Mouse (Mus musculus) urinary bladder, adult 2 months (tissue): ENCODE measurements at regions not wholly inside any gene's neighbourhood (a gene's known extent, or its start where the extent isn't known, plus 50 kb on each side); places are given as distances from the start of the nearest gene placed in this dataset.

Source experiments
- DNase-seq: peaks from one replicate; pipeline ENCODE4 v3.0.0; 2022; ENCODE audit warnings: low spot score

DNA sequence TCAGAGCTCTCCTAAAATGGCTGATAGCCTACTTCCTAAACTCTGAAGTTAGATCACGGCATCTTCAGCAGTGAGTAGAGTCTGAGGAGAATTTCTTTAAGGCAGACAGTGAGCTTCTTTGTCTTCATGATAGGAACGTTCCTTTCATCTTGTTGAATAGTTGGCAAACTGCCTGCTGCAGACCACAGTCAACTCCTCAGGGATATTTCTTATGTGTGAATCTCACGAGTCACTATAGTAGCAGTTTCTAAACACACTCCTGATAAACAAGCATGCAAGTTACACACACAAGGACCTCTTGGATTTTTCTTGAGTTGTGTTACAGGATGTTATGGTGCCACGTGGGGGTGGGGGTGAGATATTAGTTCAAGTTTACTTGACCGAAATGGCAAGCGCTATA lies 205.2 kb downstream of the Gm11077 start:
- no peak for DNase-seq

GRCm38 (mm10) chr6:140938025-140938424 lies 208.9 kb downstream of the Gm11077 start:
- DNase-seq: no peak

DNA sequence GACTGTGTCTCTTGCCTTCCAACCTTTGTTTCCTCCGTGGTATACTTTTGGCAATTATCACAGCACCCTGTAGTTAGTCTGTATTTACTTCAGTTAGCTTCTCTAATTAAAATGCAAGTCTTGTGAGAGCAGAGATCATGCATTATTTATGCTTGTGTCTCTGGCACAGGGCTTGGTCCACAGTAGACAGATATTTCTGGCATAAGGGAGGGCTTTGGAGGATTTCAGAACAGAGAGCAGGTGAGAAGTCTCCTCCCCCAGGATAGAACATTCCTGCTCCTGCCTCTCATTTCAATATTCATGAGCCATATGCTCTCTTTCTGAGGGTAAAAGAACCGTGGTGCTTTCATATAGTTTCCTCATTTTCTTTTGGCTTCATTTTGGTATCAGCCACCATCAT lies 217.6 kb downstream of the Gm11077 start:
- no peak for DNase-seq

DNA sequence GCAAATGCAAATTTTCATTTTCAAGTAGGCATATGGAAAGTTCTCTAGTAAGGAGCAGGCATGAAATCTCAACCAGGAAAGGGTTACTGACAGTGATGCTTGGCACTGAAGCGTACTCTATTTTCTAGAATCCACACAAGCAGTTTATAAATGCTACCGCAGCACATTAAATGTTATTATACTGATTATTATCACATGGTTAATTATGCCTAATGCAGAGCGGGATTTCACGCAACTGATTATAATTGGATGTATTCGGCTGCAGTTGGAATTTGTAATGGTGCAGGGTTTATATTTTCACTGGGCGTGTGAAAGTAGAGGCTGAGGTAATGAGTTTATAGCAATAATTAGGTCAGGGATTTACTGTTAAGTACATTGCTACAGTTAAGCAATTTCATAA lies 221.4 kb downstream of the Gm11077 start:
- no peak for DNase-seq

GRCm38 (mm10) chr6:140953256-140953655 lies 224.2 kb downstream of the Gm11077 start:
- no peak for DNase-seq

DNA sequence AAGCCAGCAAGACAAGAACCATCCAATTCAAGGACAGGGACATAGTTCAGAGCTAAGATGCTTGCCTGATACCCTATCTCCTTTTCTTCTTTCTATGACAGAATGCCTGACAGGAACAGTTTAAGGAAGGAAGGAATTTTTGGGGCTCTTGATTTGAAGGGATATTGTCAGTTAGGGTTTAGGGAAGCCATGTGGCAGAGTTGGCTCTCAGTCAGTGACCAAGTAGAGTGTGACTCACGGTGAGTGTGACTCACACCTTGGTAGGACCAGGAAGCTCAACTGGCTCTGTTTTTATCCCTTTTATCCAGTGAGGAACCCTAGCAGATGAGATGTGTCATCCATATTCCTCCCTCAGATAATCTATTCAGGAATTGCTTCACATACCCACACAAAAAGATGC lies 224.6 kb downstream of the Gm11077 start:
- no peak for DNase-seq

GRCm38 (mm10) chr6:140955751-140956521 lies 226.9 kb downstream of the Gm11077 start:
- no peak for DNase-seq

- DNase-seq: no peak
Observed at GRCm38 (mm10) chr6:140956522-140956863, 227.4 kb downstream of the Gm11077 start.

GRCm38 (mm10) chr6:140961987-140962386 lies 232.9 kb downstream of the Gm11077 start:
- DNase-seq: no peak

- no peak for DNase-seq
Observed at GRCm38 (mm10) chr6:140962563-140962962, 233.5 kb downstream of the Gm11077 start.

- no peak for DNase-seq
Observed at GRCm38 (mm10) chr6:140973732-140974131, 244.6 kb downstream of the Gm11077 start.

DNA sequence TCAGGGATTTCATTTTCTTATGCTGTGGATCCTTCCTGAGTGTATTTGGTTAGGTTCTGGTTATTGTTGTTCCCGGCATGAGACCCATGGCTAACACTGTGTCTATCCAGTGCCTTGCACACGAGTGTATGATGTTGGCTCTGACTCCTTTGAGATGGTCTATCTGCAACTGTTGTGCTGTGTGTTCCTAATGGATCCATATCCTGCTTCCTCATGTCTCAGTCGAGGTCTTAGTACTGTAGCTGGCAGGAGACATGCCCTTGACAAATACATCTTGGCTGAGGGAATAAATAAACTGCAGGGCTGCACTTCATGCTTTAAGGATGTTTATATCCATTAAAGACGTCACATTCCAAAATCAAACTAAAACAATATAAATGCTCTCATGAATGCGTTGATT lies 247.9 kb downstream of the Gm11077 start:
- DNase-seq: no peak

DNA sequence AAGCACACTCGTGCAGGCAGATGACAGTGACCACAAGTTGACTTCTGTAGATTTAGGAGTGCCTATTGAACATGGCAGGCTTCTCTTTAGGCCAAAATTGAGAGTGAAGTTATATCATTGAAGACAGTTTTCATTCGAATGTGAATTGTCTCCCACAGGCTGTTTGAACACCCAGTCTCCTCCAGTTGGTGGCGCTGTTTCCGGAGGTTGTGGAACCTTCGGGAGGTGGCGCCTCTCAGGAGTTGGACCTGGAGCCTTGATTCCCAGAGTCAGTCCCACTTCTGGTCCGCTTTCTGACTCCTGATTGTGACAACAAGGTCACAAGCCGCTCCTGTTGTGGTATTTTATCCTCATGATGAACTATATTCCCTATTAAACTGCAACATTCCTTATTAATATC lies 254.5 kb downstream of the Gm11077 start:
- DNase-seq: no peak

DNA sequence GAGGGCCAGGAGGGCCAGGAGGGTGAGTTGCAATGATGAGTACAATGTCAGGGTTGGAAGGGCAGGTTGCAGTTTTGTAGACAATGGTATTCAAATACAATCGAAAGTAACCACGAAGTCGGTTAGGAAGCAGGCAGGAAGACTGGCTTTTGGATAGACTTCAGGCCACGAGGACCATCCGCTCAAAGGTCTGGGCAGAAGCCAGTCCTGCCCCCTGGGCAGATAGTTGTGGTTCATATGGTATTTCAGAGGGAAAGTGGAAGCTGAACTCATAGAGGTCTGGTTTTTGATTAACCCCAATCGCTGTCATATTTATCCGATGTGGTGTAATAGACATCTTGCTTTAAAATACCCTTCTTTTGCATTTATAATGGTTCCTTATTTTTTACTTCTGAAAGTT lies 255.2 kb downstream of the Gm11077 start:
- no peak for DNase-seq

DNA sequence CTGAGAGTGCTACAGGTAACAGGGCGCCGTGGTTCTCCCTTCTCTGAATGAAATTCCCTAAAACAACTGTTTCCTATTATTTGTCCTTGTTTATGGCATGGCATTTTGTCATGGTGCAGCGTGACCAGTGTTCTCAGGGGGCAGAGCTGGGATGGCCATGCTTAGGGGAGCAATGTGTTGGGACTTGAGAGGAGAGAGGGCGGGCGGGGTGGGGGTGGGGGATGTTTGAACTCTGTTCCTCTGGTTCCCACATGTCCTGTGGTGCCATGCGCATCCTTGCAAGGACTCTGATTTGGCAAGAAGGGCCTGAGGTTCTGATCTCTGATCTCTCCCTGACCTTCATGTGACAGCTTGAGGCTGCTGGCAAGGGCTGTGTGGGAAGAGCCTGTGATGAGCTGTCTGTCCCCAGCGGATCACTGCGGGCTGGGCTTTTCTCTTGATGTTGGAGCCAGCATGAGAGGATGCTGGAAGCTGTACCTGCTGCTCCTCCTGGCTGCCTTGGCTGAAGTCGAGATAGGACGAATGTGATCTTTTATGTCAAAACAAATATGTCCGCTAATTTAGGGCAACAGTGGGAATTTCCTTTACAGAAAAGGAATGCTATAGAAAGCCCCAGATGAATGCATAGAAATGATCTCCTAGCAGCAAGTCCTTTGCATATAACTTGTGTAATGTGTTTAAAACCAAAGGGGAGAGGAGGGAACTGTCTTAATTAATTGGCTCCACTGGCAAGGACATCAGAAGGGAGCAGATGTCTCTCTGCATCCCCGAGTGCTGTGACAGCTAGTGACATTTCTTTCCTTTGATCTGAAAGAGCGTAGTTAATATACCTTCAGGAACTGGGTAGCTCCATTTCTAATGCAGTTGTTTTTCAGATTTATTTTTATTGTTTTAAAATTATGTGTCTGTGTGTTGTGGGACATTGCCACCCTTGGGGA lies 255.2 kb upstream of the Pde3a start:
- no peak for DNase-seq

DNA sequence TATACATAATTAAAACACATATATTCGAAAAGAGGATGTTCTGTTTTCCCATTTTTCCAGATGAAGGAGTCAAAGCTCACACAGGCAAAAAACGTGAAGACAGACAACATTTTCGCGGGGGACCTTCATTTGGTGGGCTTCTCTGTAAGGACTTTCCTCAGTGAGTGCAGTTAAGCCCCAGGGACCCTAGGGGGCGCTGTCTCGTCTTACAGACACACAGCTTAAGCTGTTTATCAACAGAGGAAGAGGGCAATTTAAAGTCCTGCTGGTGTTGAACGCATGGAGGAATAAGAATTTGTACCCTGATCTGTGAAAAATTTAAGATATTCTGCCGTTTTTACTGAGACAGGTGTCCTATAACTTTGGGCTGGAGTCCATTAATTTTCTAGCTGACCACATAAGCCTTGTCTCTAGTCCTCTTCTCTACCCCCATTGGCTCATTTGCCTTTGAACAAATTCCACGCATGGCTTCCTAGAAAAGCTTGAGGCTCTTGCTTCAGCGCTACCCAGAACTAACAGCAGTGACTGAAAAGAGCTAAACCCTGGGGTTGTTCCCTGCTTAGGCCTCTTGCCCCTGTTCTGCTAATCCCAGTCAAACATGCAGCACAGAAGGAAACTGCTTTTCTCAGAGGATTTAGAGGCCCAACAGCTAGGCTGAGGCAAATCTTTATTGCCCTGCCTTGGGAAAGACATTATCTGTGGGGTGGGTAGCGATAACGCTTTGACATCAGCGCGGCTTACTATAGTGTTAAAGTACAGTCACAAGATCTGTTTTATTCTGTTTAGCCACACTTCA lies 253.5 kb upstream of the Pde3a start:
- no peak for DNase-seq

GRCm38 (mm10) chr6:140998069-140998468 lies 251.0 kb upstream of the Pde3a start:
- DNase-seq: no peak

DNA sequence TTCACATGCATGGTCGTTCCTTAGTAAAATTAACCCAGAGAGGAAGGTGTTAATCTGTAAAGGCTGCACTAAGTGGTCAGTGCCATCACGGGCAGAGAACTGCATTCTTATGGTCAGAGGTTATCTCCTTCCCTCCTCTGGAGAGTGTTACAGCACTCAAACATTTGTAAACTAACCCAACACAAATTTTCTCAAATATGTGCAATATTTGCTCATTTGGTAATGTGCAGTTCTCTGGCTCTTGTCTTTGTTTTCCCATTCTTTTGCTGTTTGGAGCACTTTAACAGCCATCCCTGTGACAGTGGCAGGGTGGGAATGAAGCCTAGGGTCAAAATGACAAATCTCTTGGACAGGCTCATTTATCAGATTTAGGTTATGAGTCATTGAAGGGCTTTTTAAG lies 248.5 kb upstream of the Pde3a start:
- DNase-seq: no peak

GRCm38 (mm10) chr6:141001306-141001705 lies 247.8 kb upstream of the Pde3a start:
- DNase-seq: no peak

DNA sequence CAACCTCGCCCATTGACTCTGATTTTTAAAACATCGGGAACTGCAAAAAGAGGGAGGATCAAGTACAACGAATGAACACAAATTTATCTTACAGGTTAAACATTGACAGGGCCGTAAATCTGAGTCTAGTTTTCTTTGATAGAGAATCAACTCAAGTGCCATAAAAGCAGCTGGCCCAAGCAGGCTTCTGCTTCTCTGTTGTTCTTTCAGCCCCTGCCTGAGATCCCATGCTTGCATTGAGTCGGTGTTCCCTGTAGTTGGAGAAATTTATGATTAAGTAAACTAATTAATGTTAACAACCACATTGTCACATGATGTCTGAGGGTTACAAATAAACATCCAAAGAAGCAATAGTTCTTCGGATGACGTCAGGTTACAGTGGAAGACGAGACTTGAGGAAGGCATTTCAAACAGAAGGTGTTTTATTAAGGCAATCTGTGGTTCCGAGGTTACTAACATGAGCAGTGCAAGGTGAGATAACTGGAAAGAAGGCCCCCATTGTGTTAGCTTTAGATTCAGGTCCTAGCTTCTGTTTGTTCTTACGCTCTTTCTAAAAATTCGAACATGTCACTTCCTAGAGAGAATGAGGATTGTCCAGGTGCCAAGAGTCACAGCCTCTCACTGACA lies 233.9 kb upstream of the Pde3a start:
- no peak for DNase-seq

GRCm38 (mm10) chr6:141023501-141023900 lies 225.6 kb upstream of the Pde3a start:
- DNase-seq: no peak

DNA sequence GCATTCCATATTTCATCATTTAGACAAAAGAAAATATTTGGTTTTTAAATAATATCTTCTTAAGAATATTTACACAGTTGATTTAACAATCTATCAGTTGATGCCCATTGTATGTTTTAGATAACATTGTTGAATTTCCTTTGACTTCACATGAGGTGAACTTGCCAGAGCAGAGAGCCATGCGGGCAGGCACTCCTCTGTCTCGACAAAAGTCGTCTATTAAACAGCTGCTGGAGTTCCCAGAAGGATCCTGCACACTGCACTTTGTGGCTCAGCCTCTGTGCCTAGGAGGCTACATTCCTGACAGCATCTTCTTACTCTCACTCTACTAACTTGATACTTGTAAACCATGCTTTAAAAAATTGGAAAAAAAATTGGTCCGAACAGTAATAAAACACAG lies 221.7 kb upstream of the Pde3a start:
- no peak for DNase-seq
